Mouse (Mus musculus): ENCODE results near the gene 4930404N11Rik. TPM values are rescaled to one million over a fixed set of nuclear protein-coding genes. Genes with fewer than 3 reads are reported as not detected.
A peak's percentile ranks its signal among the peaks of the same experiment; 100 is the strongest.

4930404N11Rik gene
- total and polyA plus RNA-seq, 2 experiments from 2014 or later = 0.68 TPM; not detected in 1

DNA sequence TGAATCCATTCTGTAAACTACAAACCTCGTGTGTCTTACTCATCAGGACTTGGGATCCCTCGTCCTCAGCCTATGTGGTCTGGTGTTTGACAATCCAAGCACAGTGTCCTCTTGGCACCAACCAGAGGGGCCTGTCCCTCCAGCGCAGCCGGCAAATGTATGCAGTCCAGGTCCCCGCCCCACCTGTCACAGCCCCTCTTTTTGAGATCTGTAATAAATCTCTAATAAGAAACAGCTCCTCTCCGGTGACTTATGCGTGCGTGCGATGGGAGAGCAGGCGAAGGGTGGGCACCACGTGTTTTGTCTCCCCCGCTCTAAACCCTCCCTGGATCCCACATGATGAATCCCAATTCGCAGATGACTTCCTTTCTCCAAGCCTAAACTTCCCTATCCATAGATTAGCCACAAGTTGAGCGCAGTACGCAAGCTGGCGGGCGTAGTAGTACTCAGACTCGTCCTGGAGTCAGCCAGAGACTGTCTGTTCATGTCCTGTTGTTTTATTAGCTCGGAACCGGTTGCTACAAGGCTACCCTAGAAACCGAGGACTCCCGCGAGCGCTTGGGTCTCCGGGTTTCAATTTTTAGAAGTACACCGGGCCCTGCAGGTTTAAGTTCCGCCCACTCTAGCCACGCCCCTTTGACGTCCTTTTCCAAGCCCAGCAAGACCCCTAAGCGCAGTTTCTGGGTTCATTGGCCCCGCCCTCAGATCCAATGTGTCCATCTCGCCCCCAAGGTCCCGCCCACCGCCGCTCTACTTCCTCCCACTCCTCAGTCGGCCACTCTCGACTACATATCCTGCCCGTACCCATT, 45.7 kb downstream of the 4930404N11Rik start:
- Histone ChIP-seq H3K4me1 (ENCODE audit: control insufficient read depth, insufficient read depth) (peaks cover 19% of the 10 kb centered on the region), H3K4me2 (ENCODE audit: low read depth, low read length) (peak overlapping the region; percentile 68), H3K27ac (ENCODE audit: low read depth) (peak overlapping the region; percentile 92), H3K4me3 (ENCODE audit: low read depth, low read length) (peak overlapping the region; percentile 44), H3K9me3 (replicated peaks; ENCODE audit: control insufficient read depth, low read length) (no peaks in the 10 kb centered on the region), H3K9ac (replicated peaks; ENCODE audit: low read depth, low read length) (peak overlapping the region; percentile 55), H3K27me3 (ENCODE audit: control insufficient read depth, insufficient read depth, low read length) (no peaks in the 10 kb centered on the region), H3K36me3 (replicated peaks; ENCODE audit: control insufficient read depth, insufficient read depth, low read length) (peaks cover 55% of the 10 kb centered on the region)
- DNase-seq (ENCODE audit: low spot score) (no peak), ATAC-seq (ENCODE audit: insufficient read depth, low read depth) (no peak; the same call in 1 of the 2 replicates)
- 2% methylated on average over 38 of the region's 38 CpGs for WGBS
- no peak for TF ChIP-seq CTCF (IDR thresholded peaks at IDR 0.05; ENCODE audit: low read depth)
- TF ChIP-seq EP300 (IDR thresholded peaks at IDR 0.05; ENCODE audit: low read depth) = peak; percentile 41; the same call in 1 of the 2 replicates

DNA sequence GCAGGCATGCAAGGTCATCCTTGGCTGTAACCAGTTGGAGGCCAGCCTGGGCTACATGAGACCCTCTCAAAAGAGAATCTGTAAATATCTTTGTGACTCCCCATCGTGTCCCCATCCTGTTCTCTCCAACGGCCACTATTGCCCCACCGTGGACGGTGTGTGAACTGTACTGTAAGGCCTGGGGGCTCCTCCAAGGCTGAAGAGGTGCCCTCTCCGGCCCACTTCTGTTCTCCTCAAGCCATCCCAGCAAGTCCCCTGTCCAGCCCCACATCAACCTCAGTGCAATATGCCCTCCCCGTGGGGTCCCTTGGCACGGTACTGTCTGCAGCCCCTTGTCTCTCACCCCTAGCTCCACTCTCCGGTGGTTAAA, 46.3 kb downstream of the 4930404N11Rik start:
- Histone ChIP-seq H3K4me2 (ENCODE audit: low read depth, low read length) (peak overlapping the region; percentile 68), H3K36me3 (replicated peaks; ENCODE audit: control insufficient read depth, insufficient read depth, low read length) (peaks cover 55% of the 10 kb centered on the region), H3K4me3 (ENCODE audit: low read depth, low read length) (peak overlapping the region; percentile 44; the same call in 1 of the 2 replicates), H3K27ac (ENCODE audit: low read depth) (peak overlapping the region; percentile 92; the same call in 1 of the 2 replicates), H3K27me3 (ENCODE audit: control insufficient read depth, insufficient read depth, low read length) (no peaks in the 10 kb centered on the region), H3K4me1 (ENCODE audit: control insufficient read depth, insufficient read depth) (peaks cover 19% of the 10 kb centered on the region), H3K9me3 (replicated peaks; ENCODE audit: control insufficient read depth, low read length) (no peaks in the 10 kb centered on the region), H3K9ac (replicated peaks; ENCODE audit: low read depth, low read length) (peak overlapping the region; percentile 55)
- 28% methylated on average over 8 of the region's 8 CpGs for WGBS
- ATAC-seq (ENCODE audit: insufficient read depth, low read depth) (no peak), DNase-seq (ENCODE audit: low spot score) (no peak)
- TF ChIP-seq EP300 (IDR thresholded peaks at IDR 0.05; ENCODE audit: low read depth) (no peak), CTCF (IDR thresholded peaks at IDR 0.05; ENCODE audit: low read depth) (0 out of 2 replicates have a peak, but pooled peaks have one; percentile 21)

DNA sequence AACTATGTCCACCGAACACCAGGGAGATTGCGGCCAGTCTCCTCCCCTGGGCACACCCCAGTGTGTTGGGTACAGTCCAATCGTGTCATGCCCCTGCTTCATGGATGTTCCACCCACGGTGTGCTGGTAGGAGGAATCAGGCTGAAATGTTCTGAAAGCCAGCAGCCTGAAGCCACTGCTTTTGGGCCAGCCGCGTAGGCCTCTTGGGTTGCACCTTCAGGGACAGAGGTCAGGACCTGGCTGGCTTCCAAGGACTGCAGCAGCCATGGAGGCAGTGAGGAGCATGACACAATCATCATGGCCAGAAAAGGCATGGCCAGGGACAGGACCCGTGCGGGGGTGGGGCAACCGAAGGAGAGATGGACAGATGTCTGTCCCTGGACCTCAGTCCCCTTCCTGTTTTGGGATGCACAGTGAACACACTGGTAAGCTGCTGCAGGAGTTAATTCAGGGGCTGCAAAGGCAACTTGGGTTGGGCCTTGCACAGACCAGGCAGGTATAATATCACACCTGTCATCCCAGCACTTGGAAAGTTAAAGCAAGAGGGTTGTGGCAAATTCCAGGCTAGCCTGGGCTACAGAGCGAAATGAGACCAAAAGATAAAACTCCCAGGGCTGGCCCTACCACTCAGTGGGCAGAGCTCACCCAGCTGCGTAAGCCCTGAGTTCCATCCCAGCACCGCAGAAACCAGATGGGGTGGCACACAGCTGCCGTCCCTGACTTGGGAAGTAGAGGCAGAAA, 46.9 kb downstream of the 4930404N11Rik start:
- no peak for TF ChIP-seq EP300 (IDR thresholded peaks at IDR 0.05; ENCODE audit: low read depth)
- no peak for TF ChIP-seq CTCF (IDR thresholded peaks at IDR 0.05; ENCODE audit: low read depth)
- H3K27me3 ChIP-seq (ENCODE audit: control insufficient read depth, insufficient read depth, low read length) = no peaks in the 10 kb centered on the region
- ATAC-seq (ENCODE audit: insufficient read depth, low read depth) (no peak), DNase-seq (ENCODE audit: low spot score) (no peak)
- 0 out of 2 replicates have a peak overlapping the region, but pooled peaks have one; percentile 92 for H3K27ac ChIP-seq (ENCODE audit: low read depth)
- WGBS = 80% methylated on average over 13 of the region's 13 CpGs
- H3K9ac ChIP-seq (replicated peaks; ENCODE audit: low read depth, low read length) = 0 out of 2 replicates have a peak overlapping the region, but pooled peaks have one; percentile 55
- no peaks in the 10 kb centered on the region for H3K9me3 ChIP-seq (replicated peaks; ENCODE audit: control insufficient read depth, low read length)
- H3K36me3 ChIP-seq (replicated peaks; ENCODE audit: control insufficient read depth, insufficient read depth, low read length) = peaks cover 55% of the 10 kb centered on the region
- no peak overlapping the region for H3K4me2 ChIP-seq (ENCODE audit: low read depth, low read length)
- peaks cover 19% of the 10 kb centered on the region for H3K4me1 ChIP-seq (ENCODE audit: control insufficient read depth, insufficient read depth)
- no peak overlapping the region for H3K4me3 ChIP-seq (ENCODE audit: low read depth, low read length)

DNA sequence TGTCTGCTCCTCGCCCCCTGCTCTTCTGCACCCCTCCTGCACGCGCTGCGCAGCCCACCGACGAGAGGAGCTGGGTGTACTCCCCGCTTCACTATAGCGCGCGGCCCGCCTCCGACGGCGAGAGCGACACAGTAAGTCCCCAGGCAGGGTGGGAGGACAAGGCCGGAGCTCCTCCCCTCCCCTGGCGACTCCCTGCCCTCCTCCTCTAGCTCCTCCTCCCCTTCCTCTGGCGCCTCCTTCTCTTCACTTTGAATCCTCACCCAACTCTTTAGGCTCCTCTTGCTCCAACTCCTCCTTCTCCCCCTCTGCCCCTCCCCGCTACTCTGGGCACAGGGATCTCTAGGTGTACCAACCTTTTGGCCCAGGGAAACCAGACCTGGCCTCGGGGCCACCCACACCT, 48.3 kb downstream of the 4930404N11Rik start:
- Histone ChIP-seq H3K27me3 (ENCODE audit: control insufficient read depth, insufficient read depth, low read length) (no peaks in the 10 kb centered on the region), H3K9ac (replicated peaks; ENCODE audit: low read depth, low read length) (peak overlapping the region; percentile 17; the same call in 1 of the 2 replicates), H3K9me3 (replicated peaks; ENCODE audit: control insufficient read depth, low read length) (no peaks in the 10 kb centered on the region), H3K27ac (ENCODE audit: low read depth) (no peak overlapping the region), H3K4me2 (ENCODE audit: low read depth, low read length) (peak overlapping the region; percentile 47), H3K4me3 (ENCODE audit: low read depth, low read length) (no peak overlapping the region), H3K4me1 (ENCODE audit: control insufficient read depth, insufficient read depth) (peaks cover 19% of the 10 kb centered on the region), H3K36me3 (replicated peaks; ENCODE audit: control insufficient read depth, insufficient read depth, low read length) (peaks cover 55% of the 10 kb centered on the region)
- ATAC-seq (ENCODE audit: insufficient read depth, low read depth) (no peak), DNase-seq (ENCODE audit: low spot score) (no peak)
- TF ChIP-seq EP300 (IDR thresholded peaks at IDR 0.05; ENCODE audit: low read depth) (no peak), CTCF (IDR thresholded peaks at IDR 0.05; ENCODE audit: low read depth) (no peak)
- WGBS = 31% methylated on average over 20 of the region's 20 CpGs

DNA sequence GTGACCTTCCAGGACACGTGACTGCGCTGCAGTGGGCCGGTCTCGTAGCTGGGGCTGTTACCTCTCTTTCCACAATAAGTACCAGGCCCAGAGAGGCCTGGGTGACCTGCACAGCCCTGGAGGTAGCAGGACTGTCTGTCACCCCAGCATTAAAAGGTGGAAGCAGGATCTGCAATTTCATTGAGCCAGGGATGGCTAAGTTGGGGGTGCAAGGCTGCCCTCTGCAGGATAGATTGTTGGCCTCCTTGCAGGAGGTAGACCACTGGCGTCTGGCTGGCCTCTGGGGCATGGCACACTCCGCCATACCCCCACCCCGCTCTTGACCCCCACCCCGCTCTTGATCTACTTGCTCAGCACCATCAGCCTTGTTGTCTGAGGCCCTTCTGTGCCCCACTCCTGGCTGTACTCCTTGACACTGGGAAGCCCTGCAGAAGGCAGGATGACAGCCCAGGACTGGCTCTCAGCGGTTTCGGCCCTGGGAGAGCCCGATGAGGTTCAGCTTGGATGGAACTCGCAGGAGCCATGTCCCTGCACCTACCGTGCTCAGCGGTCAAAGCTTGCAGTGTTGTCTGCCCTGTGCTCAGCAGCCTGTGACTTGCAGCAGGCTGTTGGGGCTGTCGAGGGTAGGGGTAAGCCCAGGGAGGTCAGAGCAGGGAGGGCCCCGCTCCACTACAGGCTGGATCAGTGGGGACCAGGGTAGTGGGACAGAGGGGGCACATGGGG, 49.1 kb downstream of the 4930404N11Rik start:
- ATAC-seq (ENCODE audit: insufficient read depth, low read depth) (no peak), DNase-seq (ENCODE audit: low spot score) (no peak)
- TF ChIP-seq CTCF (IDR thresholded peaks at IDR 0.05; ENCODE audit: low read depth) = peak; percentile 52
- no peak for TF ChIP-seq EP300 (IDR thresholded peaks at IDR 0.05; ENCODE audit: low read depth)
- Histone ChIP-seq H3K4me2 (ENCODE audit: low read depth, low read length) (peak overlapping the region; percentile 47), H3K9ac (replicated peaks; ENCODE audit: low read depth, low read length) (peak overlapping the region; percentile 17; the same call in 1 of the 2 replicates), H3K9me3 (replicated peaks; ENCODE audit: control insufficient read depth, low read length) (no peaks in the 10 kb centered on the region), H3K27me3 (ENCODE audit: control insufficient read depth, insufficient read depth, low read length) (no peaks in the 10 kb centered on the region), H3K4me1 (ENCODE audit: control insufficient read depth, insufficient read depth) (peaks cover 13% of the 10 kb centered on the region), H3K4me3 (ENCODE audit: low read depth, low read length) (no peak overlapping the region), H3K36me3 (replicated peaks; ENCODE audit: control insufficient read depth, insufficient read depth, low read length) (peaks cover 62% of the 10 kb centered on the region), H3K27ac (ENCODE audit: low read depth) (no peak overlapping the region)
- WGBS = 47% methylated on average over 16 of the region's 16 CpGs

All from heart, postnatal 0 days (tissue).